In genomic region chr9:100301613-100302012, GRCm38 (mm10) we compare ENCODE assay signal across 8 mouse cellular contexts.
DNase-seq lines count a peak whose midpoint lies in the region; TF ChIP-seq lines count a peak whose summit lies in the region.

No protein-coding gene starts in this region.

- H3K4me3 ChIP-seq in bone marrow, adult 2 months (replicated peaks; ENCODE audit: control insufficient read depth, low read depth, low read length), result no peak overlapping the region

- TF ChIP-seq POLR2A in bone marrow, adult 2 months (IDR thresholded peaks at IDR 0.05; ENCODE audit: borderline replicate concordance, control insufficient read depth, low read depth, low read length), result no peak

- WGBS in bone marrow, adult 2 months, result 66% methylated on average over 12 of the region's 12 CpGs

- no peak overlapping the region for H3K27ac ChIP-seq in bone marrow, adult 2 months (ENCODE audit: control insufficient read depth, insufficient read depth, low read depth, low read length, poor library complexity)

- DNase-seq in cerebellum, postnatal 25 days, result peak; percentile 10 to 53
- no peak for DNase-seq in cerebellum, adult 9-10 months
- peak; percentile 32 to 52 for DNase-seq in left cerebral cortex, postnatal 14 days (ENCODE audit: low spot score in 2 of 2)
- DNase-seq in left cerebral cortex, adult 11 months (ENCODE audit: low spot score), result no peak
- peak; percentile 18 for DNase-seq in mesoderm, embryonic 11.5 days (ENCODE audit: low read depth, low spot score)
- no peak for DNase-seq in spleen, postnatal 4 days (ENCODE audit: low spot score in 2 of 2)
- no peak for DNase-seq in thymus, postnatal 25 days

- no peaks in the 10 kb centered on the region for H3K4me1 ChIP-seq in bone marrow, adult 2 months (ENCODE audit: control insufficient read depth, insufficient read depth, low read length)

- intact Hi-C loops in left cerebral cortex, postnatal 14 days (cut with DNase I), result loop anchor here (10.0 kb wide), 1 partner anchor 457 kb away; no protein-coding TSS in a partner anchor

- peak; percentile 40; the same call in 1 of the 2 replicates for TF ChIP-seq CTCF in bone marrow, adult 2 months (IDR thresholded peaks at IDR 0.05; ENCODE audit: control insufficient read depth, insufficient read depth, low read length)

Comparison
In these comparisons a context has a peak if more than half of its experiments do, and no peak if none do; other contexts are left out.
1. DNase-seq: peak in cerebellum, postnatal 25 days (2 of 2), left cerebral cortex, postnatal 14 days (2 of 2) and mesoderm, embryonic 11.5 days (single experiment); none in cerebellum, adult 9-10 months (single experiment), left cerebral cortex, adult 11 months (single experiment), spleen, postnatal 4 days (0 of 2) and thymus, postnatal 25 days (single experiment).